Mouse (Mus musculus) CH12.LX (cell line): ENCODE results near the gene Haus2. TPM values are rescaled to one million over a fixed set of nuclear protein-coding genes. Genes with fewer than 3 reads are reported as not detected.
"Not testable (repeated sequence)": the region's sequence is repeated elsewhere in the genome, so short reads cannot be mapped to it uniquely, and the experiment has no call there.

Experiments
- DNase-seq: peaks from one replicate; pipeline ENCODE4 v3.0.0-alpha.2; 2013; ENCODE audit errors: extremely low read depth
- H3K27ac ChIP-seq: 2 replicates; pipeline ENCODE4 v1.5.1; 2012; ENCODE audit warnings: low read depth, mild to moderate bottlenecking, control low read depth, moderate library complexity; ENCODE audit not compliant: insufficient read depth
- H3K27me3 ChIP-seq: replicated peaks from 2 replicates; pipeline ENCODE3; 2012; ENCODE audit warnings: inconsistent platforms
- H3K36me3 ChIP-seq, 2 experiments: replicated peaks in 1 of 2; 2 replicates each; pipeline versions ENCODE3 to v1.6.1; 2012; ENCODE audit warnings: inconsistent platforms in 1 of 2, low read length in 1 of 2, mild to moderate bottlenecking in 1 of 2, mixed read lengths in 1 of 2, moderate library complexity in 1 of 2; ENCODE audit not compliant: control insufficient read depth in 1 of 2, insufficient read depth in 1 of 2
- H3K4me1 ChIP-seq, 2 experiments: 2 replicates each; pipeline ENCODE4 v1.6.1; 2012; ENCODE audit warnings: inconsistent platforms in 1 of 2, moderate library complexity in 1 of 2; ENCODE audit not compliant: insufficient read depth in 2 of 2, control insufficient read depth in 1 of 2
- H3K4me2 ChIP-seq: 2 replicates; pipeline ENCODE4 v1.6.1; 2012; ENCODE audit warnings: low read depth, mild to moderate bottlenecking, control low read depth; ENCODE audit not compliant: poor library complexity, insufficient read depth, severe bottlenecking
- H3K4me3 ChIP-seq, 3 experiments: fragments of 150-350 bp in 1 of 3; sonication (generic) in 1 of 3; replicated peaks in 1 of 3; 2 replicates each; pipeline versions ENCODE3 to v1.5.1; 2011 to 2012; ENCODE audit warnings: low read depth in 2 of 3, low read length in 2 of 3, mild to moderate bottlenecking in 2 of 3, moderate library complexity in 2 of 3, control low read depth in 1 of 3, improper control_type of control experiment in 1 of 3, inconsistent platforms in 1 of 3, mixed read lengths in 1 of 3; ENCODE audit not compliant: poor library complexity in 1 of 3
- H3K79me2 ChIP-seq: replicated peaks from 2 replicates; pipeline ENCODE4 v1.6.1; 2012; ENCODE audit warnings: mild to moderate bottlenecking, moderate library complexity; ENCODE audit not compliant: control insufficient read depth, poor library complexity, insufficient read depth, severe bottlenecking; ENCODE audit errors: extremely low read depth
- H3K9ac ChIP-seq: 2 replicates; pipeline ENCODE4 v1.6.1; 2012; ENCODE audit warnings: low read depth, mild to moderate bottlenecking, control low read depth, moderate library complexity; ENCODE audit not compliant: insufficient read depth
- H3K9me3 ChIP-seq: replicated peaks from 2 replicates; pipeline ENCODE3; 2012; ENCODE audit warnings: low read length, inconsistent platforms, mixed read lengths
- CHD2 ChIP-seq: IDR thresholded peaks from 2 replicates; pipeline ENCODE4 v1.6.1; 2011; ENCODE audit warnings: low read length, improper control_type of control experiment
- EP300 ChIP-seq: IDR thresholded peaks from 2 replicates; pipeline ENCODE4 v1.6.1; 2011; ENCODE audit warnings: low read length, improper control_type of control experiment
- GABPA ChIP-seq: IDR thresholded peaks from 2 replicates; pipeline ENCODE4 v1.6.1; 2012; ENCODE audit warnings: low read depth, low read length, improper control_type of control experiment, inconsistent platforms; ENCODE audit not compliant: insufficient replicate concordance
- MYC ChIP-seq: IDR thresholded peaks from 2 replicates; pipeline ENCODE4 v1.6.1; 2011; ENCODE audit warnings: low read depth, mild to moderate bottlenecking, improper control_type of control experiment, low read length
- SIN3A ChIP-seq: IDR thresholded peaks from 2 replicates; pipeline ENCODE4 v1.6.1; 2012; ENCODE audit warnings: low read length, improper control_type of control experiment, inconsistent platforms
- SMC3 ChIP-seq: IDR thresholded peaks from 2 replicates; pipeline ENCODE4 v1.6.1; 2011; ENCODE audit warnings: low read depth, low read length, improper control_type of control experiment
- TCF12 ChIP-seq: IDR thresholded peaks from 2 replicates; pipeline ENCODE4 v1.6.1; 2014; ENCODE audit warnings: low read depth, mild to moderate bottlenecking, inconsistent platforms, low read length, improper control_type of control experiment
- UBTF ChIP-seq: IDR thresholded peaks from 2 replicates; pipeline ENCODE4 v1.6.1; 2012; ENCODE audit warnings: low read depth, mild to moderate bottlenecking, inconsistent platforms, low read length, improper control_type of control experiment, moderate library complexity
- dilution Hi-C: fragments of 300-500 bp; cut with MboI; formaldehyde crosslinking; loops from 2 replicates; pipeline ENCODE4 v1.14.3; 2020; ENCODE audit warnings: low sequenced_read_pairs; ENCODE audit not compliant: extremely low pct_unique_long_range_greater_than_20kb, extremely low pct_ligation_motif_present
- in situ Hi-C: fragments of 300-500 bp; cut with MboI; formaldehyde crosslinking; loops from 3 replicates; pipeline ENCODE4 v1.14.3; 2019; ENCODE audit warnings: low sequenced_read_pairs, low pct_ligation_motif_present, low pct_unique_long_range_greater_than_20kb, mixed read lengths
- polyA plus RNA-seq: library from polyadenylated mRNA; unstranded; fragments of >175 nt; gene quantifications from 2 replicates; pipeline ENCODE4 v1.2.1, GENCODE M21; 2012; ENCODE audit warnings: low read depth; ENCODE audit not compliant: insufficient read length
- total RNA-seq, 2 experiments: library from RNA; depleted of rRNA; stranded (reverse); fragments of 300-350 nt in 1 of 2; fragments of >200 nt in 1 of 2; gene quantifications; 2 replicates each; pipeline ENCODE4 v1.2.3; 2012 to 2014

The Haus2 gene
- total and polyA plus RNA-seq, 3 experiments = 12.8 to 37.8 (median 18.2) TPM

DNA sequence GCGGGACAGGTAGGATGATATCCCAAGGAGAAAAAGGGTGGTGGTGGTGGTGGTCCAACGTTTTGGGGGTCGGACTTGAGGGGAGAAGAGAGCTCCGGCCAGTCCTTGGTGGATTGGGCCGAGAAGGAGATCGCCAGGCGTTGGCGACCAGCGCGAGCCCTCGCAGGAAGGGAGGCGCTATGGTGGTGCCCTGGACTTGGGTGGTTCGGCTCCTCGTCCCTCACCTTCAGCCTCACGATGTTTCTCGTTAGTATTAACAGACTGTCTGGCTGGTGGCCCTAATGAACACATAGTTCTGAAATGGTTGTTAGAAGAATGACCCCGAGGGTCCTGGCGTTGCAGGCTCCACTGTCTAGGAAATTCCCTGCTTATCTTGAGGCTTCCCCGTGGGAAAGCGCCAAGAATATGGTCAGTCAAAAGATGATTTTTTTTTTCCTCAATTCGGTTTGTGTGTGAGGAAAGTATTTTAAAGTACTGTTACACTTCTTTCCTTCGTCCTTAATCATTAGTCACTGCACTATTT lies 41.3 kb upstream of the Haus2 start:
- Histone ChIP-seq H3K27me3 (no peaks in the 10 kb centered on the region), H3K36me3 (peaks cover 0 to 11% of the 10 kb centered on the region in 2 experiments), H3K79me2 (peaks cover 22% of the 10 kb centered on the region), H3K9ac (peak overlapping the region; percentile 61), H3K9me3 (no peaks in the 10 kb centered on the region), H3K4me3 (peak overlapping the region; percentile 83 to 93 (median 86)), H3K4me1 (peaks cover 2 to 44% of the 10 kb centered on the region in 2 experiments; a peak in 3 of 4 replicates), H3K4me2 (peak overlapping the region; percentile 98), H3K27ac (0 out of 2 replicates have a peak overlapping the region, but pooled peaks have one; percentile 7)
- no peak for DNase-seq
- TF ChIP-seq CHD2 (0 out of 2 replicates have a peak, but pooled peaks have one; percentile 20), EP300 (peak; percentile 34; the same call in 1 of the 2 replicates), UBTF (peak; percentile 60; the same call in 1 of the 2 replicates), GABPA (no peak), TCF12 (peak; percentile 12)
- in situ Hi-C loops (no loop called here), dilution Hi-C loops (no loop called here)

DNA sequence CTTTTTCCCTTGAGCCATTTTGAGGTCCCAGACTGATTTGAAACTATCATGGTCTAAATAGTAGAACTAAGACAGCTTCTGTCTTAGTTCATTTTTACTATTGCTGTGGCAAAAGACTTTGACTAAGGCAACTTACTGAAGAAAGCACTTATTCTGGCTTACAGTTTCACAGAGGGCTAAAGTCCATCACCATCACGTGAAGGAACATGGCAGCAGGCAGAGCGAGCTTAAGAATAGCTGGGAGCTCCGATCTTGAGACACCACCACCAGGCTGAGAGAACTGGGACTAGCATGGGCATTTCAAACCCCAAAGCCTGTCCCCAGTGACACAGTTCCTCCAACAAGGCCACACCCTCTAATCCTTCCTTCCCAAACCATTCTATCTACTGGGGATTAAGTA lies 38.1 kb upstream of the Haus2 start:
- dilution Hi-C loops = no loop called here
- peaks cover 2 to 59% of the 10 kb centered on the region in 2 experiments; a peak in 3 of 4 replicates for H3K4me1 ChIP-seq
- in situ Hi-C loops = no loop called here
- no peak overlapping the region for H3K27ac ChIP-seq
- no peak overlapping the region for H3K4me3 ChIP-seq
- no peaks in the 10 kb centered on the region for H3K9me3 ChIP-seq
- no peak overlapping the region for H3K9ac ChIP-seq
- H3K27me3 ChIP-seq = no peaks in the 10 kb centered on the region
- TF ChIP-seq MYC (no peak), SMC3 (no peak)
- H3K4me2 ChIP-seq = no peak overlapping the region
- peaks cover 24% of the 10 kb centered on the region for H3K79me2 ChIP-seq
- DNase-seq = no peak
- H3K36me3 ChIP-seq = peaks cover 0 to 16% of the 10 kb centered on the region in 2 experiments

DNA sequence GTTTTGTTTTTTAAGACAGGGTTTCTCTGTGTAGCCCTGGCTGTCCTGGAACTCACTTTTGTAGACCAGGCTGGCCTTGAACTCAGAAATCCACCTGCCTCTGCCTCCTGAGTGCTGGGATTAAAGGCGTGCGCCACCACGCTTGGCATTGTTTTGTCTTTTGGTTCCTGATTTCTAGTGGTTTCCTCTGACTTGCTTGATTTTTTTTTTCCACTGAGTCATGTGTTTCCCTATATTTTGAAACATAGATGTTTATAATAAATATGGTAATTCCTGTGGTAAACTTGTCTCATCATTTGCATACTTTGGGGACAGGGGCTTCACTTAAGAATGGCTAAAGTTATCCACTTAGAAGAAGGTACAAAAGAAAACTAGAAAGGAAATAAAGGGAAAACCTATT lies 37.0 kb upstream of the Haus2 start:
- H3K27me3 ChIP-seq, H3K9me3 ChIP-seq, dilution Hi-C loops, H3K4me3 ChIP-seq, DNase-seq, H3K4me2 ChIP-seq, H3K27ac ChIP-seq, H3K9ac ChIP-seq, in situ Hi-C loops: not testable (repeated sequence)
- Histone ChIP-seq H3K79me2 (peaks cover 24% of the 10 kb centered on the region), H3K4me1 (peaks cover 2 to 64% of the 10 kb centered on the region in 2 experiments; a peak in 3 of 4 replicates), H3K36me3 (peaks cover 0 to 16% of the 10 kb centered on the region in 2 experiments)
- TF ChIP-seq SIN3A = 0 out of 2 replicates have a peak, but pooled peaks have one; percentile 22
